Mouse (Mus musculus) limb, embryonic 14.5 days (tissue): Measurements from ENCODE around the gene Sorcs3. TPM values are rescaled to one million over a fixed set of nuclear protein-coding genes. Genes with fewer than 3 reads are reported as not detected.

Experiments used
- ATAC-seq: fragments of 200-750 bp; cut with Nextera tagmentation; 2 replicates; pipeline ENCODE4 v1.8.0; 2017; ENCODE audit warnings: low read depth, moderate number of reproducible peaks, moderate TSS enrichment; ENCODE audit not compliant: low FRiP score
- DNase-seq: peaks from one replicate; pipeline ENCODE4 v3.0.0-alpha.2; 2015; ENCODE audit warnings: low spot score
- H3K27ac ChIP-seq: fragments of 300-500 bp; sonication (generic); replicated peaks from 2 replicates; pipeline ENCODE4 v1.5.1; 2014; ENCODE audit warnings: low read depth, mild to moderate bottlenecking, low read length, moderate library complexity, mixed read lengths
- H3K27me3 ChIP-seq: fragments of 300-500 bp; sonication (generic); 2 replicates; pipeline ENCODE4 v1.6.1; 2014; ENCODE audit warnings: low read length, mixed read lengths; ENCODE audit not compliant: control insufficient read depth, insufficient read depth
- H3K36me3 ChIP-seq: fragments of 300-500 bp; sonication (generic); 2 replicates; pipeline ENCODE4 v1.6.1; 2014; ENCODE audit warnings: mild to moderate bottlenecking, low read length, moderate library complexity, mixed read lengths; ENCODE audit not compliant: control insufficient read depth, insufficient read depth
- H3K4me1 ChIP-seq: fragments of 300-500 bp; sonication (generic); 2 replicates; pipeline ENCODE4 v1.6.1; 2014; ENCODE audit warnings: antibody characterized with exemption, low read length, mixed read lengths; ENCODE audit not compliant: control insufficient read depth, insufficient read depth
- H3K4me2 ChIP-seq: fragments of 300-500 bp; sonication (generic); replicated peaks from 2 replicates; pipeline ENCODE4 v1.6.1; 2014; ENCODE audit warnings: low read depth, mild to moderate bottlenecking, low read length, moderate library complexity; ENCODE audit not compliant: severe bottlenecking
- H3K4me3 ChIP-seq: fragments of 300-500 bp; sonication (generic); replicated peaks from 2 replicates; pipeline ENCODE4 v1.5.1; 2014; ENCODE audit warnings: low read length
- H3K9ac ChIP-seq: fragments of 300-500 bp; sonication (generic); 2 replicates; pipeline ENCODE4 v1.6.1; 2014; ENCODE audit warnings: mild to moderate bottlenecking, low read depth, low read length, moderate library complexity; ENCODE audit not compliant: severe bottlenecking
- H3K9me3 ChIP-seq: fragments of 300-500 bp; sonication (generic); 2 replicates; pipeline ENCODE4 v1.6.1; 2016; ENCODE audit warnings: low read length; ENCODE audit not compliant: control insufficient read depth
- POLR2A ChIP-seq: fragments of 200-500 bp; IDR thresholded peaks from 2 replicates; pipeline ENCODE4 v1.8.0; 2012; ENCODE audit warnings: inconsistent platforms, mild to moderate bottlenecking, moderate library complexity, borderline replicate concordance; ENCODE audit not compliant: insufficient read depth, insufficient read length; ENCODE audit errors: extremely low read depth
- whole genome bisulfite sequencing: fragments of 180-500 bp; shearing (Covaris S2); extraction: QIAGEN DNeasy Blood & Tissue Kit; methylation state at CpG from one replicate; pipeline ENCODE4 v1.1.7; 2014; 5-methylcytosine and 5-hydroxymethylcytosine counted together
- polyA plus RNA-seq, 2 experiments: library from polyadenylated mRNA; depleted of rRNA in 1 of 2; stranded (reverse) in 1 of 2; unstranded in 1 of 2; fragments of >200 nt; fragmentation: Nextera tagmentation in 1 of 2; extraction: Ambion mirVana in 1 of 2; gene quantifications; 2 replicates each; pipeline versions ENCODE4 v1.2.1 to v1.2.3; 2012 to 2014

Sorcs3 gene
- polyA plus RNA-seq, 2 experiments: 3.0 to 3.1 TPM

- Histone ChIP-seq H3K4me3 (no peak overlapping the region), H3K36me3 (no peaks in the 10 kb centered on the region), H3K9ac (no peak overlapping the region), H3K9me3 (no peaks in the 10 kb centered on the region), H3K4me1 (no peaks in the 10 kb centered on the region), H3K27ac (no peak overlapping the region), H3K27me3 (no peaks in the 10 kb centered on the region), H3K4me2 (no peak overlapping the region)
- DNase-seq (no peak), ATAC-seq (no peak)
- TF ChIP-seq POLR2A: no peak
- 93% methylated on average over 9 of the region's 9 CpGs for WGBS
These were observed 166.0 kb downstream of the Sorcs3 start for GRCm38 (mm10) chr19:48371787-48372186.

GRCm38 (mm10) chr19:48378006-48378540 lies 172.2 kb downstream of the Sorcs3 start:
- WGBS: 83% methylated on average over 11 of the region's 11 CpGs
- no peak for TF ChIP-seq POLR2A
- no peak overlapping the region for H3K4me3 ChIP-seq
- no peak overlapping the region for H3K4me2 ChIP-seq
- DNase-seq: no peak
- H3K27ac ChIP-seq: no peak overlapping the region
- no peaks in the 10 kb centered on the region for H3K27me3 ChIP-seq
- no peak for ATAC-seq
- H3K36me3 ChIP-seq: no peaks in the 10 kb centered on the region
- no peak overlapping the region for H3K9ac ChIP-seq
- no peaks in the 10 kb centered on the region for H3K9me3 ChIP-seq
- H3K4me1 ChIP-seq: no peaks in the 10 kb centered on the region

DNA sequence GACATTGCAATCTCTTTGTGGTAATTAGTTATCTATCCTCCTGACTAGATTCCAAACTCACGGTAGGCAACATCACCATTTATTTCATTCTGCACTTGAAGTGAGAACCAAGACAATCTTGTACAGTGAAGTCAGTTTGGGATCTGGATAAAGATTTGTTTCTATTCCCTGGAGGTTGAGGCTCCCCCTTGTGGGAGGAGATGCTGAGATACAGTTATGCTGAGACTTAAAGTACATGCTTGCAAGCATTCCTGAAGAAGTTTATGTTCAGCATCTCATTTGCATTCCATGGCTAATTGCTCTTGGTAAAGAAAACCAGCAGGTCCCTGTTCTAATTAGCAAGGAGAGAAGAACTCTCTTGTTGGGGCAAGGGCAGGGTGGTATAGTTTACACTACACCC lies 185.7 kb downstream of the Sorcs3 start:
- 82% methylated on average over 1 of the region's 1 CpGs for WGBS
- H3K27me3 ChIP-seq: no peaks in the 10 kb centered on the region
- no peaks in the 10 kb centered on the region for H3K9me3 ChIP-seq
- ATAC-seq: no peak
- no peak overlapping the region for H3K27ac ChIP-seq
- no peak overlapping the region for H3K9ac ChIP-seq
- H3K4me2 ChIP-seq: no peak overlapping the region
- no peak for TF ChIP-seq POLR2A
- H3K4me3 ChIP-seq: no peak overlapping the region
- no peaks in the 10 kb centered on the region for H3K4me1 ChIP-seq
- no peaks in the 10 kb centered on the region for H3K36me3 ChIP-seq
- no peak for DNase-seq

- Histone ChIP-seq H3K27me3 (no peaks in the 10 kb centered on the region), H3K9ac (no peak overlapping the region), H3K4me1 (no peaks in the 10 kb centered on the region), H3K4me2 (no peak overlapping the region), H3K4me3 (no peak overlapping the region), H3K9me3 (no peaks in the 10 kb centered on the region), H3K27ac (no peak overlapping the region), H3K36me3 (no peaks in the 10 kb centered on the region)
- no peak for TF ChIP-seq POLR2A
- WGBS: 60% methylated on average over 7 of the region's 7 CpGs
- no peak for DNase-seq
- ATAC-seq: no peak
These were observed 199.1 kb downstream of the Sorcs3 start for GRCm38 (mm10) chr19:48404774-48405495.

GRCm38 (mm10) chr19:48408221-48408620 lies 202.4 kb downstream of the Sorcs3 start:
- Histone ChIP-seq H3K4me1 (no peaks in the 10 kb centered on the region), H3K36me3 (no peaks in the 10 kb centered on the region), H3K9me3 (no peaks in the 10 kb centered on the region), H3K27me3 (no peaks in the 10 kb centered on the region), H3K4me3 (no peak overlapping the region), H3K27ac (no peak overlapping the region), H3K9ac (no peak overlapping the region), H3K4me2 (no peak overlapping the region)
- DNase-seq (no peak), ATAC-seq (no peak)
- 69% methylated on average over 4 of the region's 4 CpGs for WGBS
- no peak for TF ChIP-seq POLR2A
